Mouse (Mus musculus): Measurements from ENCODE around the gene Lekr1. TPM values are rescaled to one million over a fixed set of nuclear protein-coding genes. Genes with fewer than 3 reads are reported as not detected.

Lekr1 gene
- 1 to 10 TPM; 2.5 to 2.8 TPM for total RNA-seq (2021)
- long read RNA-seq, experiment 1, partial matches to known transcripts, result 0 of 4 reads
- long read RNA-seq, experiment 1, other reads (novel, unspliced or antisense), result 1 of 4 reads
- long read RNA-seq, experiment 2, result 0 reads

DNA sequence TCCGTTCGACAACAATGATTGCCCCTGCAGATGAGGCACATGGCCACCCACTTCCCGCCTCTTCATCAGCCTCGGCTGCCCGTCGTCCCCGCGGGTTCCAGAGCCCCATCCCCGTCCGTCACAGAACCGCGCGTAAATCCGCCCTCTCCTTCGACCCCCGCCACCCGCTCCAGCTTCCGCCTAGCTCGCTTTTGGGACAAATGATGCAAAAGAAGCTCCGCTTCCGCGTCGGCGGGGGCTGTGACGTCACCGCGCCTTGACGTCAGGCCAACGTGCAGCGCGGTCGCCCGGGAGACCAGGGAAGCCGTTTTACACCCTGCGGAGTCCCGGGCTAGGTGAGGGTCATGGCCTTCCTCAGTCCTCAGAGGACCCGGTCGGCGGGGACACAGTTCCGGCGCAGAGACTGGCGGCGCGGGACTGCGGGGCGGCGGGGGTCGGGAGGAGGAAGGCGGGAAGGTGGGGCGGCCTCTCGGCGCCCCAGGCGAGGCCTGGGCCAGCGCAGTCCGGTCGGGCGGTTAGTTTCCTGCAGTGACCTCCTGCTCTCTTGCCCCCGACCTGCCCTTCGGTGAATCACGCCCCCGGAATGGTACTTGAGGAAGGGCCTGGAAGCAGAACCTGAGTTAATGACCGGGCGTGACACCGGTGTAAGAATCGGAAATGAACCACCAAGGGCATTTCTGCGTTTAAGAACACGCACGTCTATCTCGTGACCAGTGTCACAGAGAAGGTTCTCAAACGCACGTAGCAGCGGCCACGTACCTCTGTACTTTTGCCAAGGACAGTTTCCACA lies at the start of gene Lekr1:
Lekr1 (plus strand) TSS at position 252 of the 790 bp plus-strand sequence.
- DNase-seq, result peak; percentile 92 to 93

DNA sequence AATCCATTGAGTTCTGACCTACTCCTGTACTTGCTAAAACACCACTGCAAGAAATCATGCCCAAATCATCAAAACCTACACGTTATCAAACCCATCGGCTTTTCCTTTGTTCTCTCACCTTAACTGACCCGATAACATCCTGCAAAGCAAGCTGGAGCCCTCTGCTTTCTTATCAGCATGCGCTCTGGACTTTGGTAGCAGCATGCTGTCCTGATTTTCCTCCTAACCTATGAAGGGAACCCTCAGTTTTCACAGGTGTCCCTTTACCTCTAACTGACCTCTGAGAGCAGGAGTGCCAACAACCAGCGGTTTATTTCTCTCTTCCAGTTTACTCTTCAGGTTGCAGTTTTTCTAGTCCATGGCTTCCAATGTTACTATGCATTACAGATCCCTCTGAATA lies 48.5 kb upstream of the Lekr1 start:
- DNase-seq, result no peak

- DNase-seq, result no peak
Measured at GRCm38 (mm10) chr3:65619340-65619739, 46.7 kb upstream of the Lekr1 start.

- DNase-seq, result no peak
Measured at GRCm38 (mm10) chr3:65623057-65623456, 43.0 kb upstream of the Lekr1 start.

DNA sequence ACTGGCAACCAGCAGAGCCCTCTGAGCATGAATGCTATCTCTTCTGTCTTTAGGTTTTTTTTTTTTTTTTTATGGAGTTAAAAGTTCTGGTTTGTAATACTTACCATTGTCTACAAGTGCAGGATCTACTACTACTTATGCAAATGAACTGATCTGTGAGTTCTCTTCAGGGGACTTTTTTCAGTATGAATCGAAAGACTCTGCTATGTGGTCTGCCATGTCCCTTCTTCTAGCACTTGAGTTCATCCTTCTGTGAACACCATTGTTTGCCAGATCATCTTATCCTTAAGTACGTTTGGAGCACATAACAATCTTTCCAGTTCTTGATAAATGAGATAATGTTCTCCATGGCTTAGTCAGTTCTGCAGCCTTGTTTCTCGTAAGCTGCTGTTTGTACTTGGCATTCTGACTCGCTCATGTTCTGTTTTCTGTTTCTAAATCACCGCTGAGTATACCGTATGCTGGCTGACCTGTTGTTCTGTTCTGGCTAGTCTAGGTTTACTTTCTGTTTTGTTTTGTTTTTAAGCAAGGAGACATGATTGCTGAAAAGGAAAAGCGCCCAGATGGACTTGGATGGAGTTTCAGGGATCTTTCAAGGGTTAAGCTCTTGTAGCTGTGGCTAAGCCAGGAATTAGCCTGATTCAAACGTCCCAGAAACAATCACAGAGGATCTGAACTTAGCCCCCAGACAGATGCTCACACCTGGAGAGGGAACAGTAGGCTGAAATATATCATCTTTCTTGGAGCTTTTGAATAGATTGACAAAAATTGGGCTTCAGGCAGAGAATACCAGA lies 40.3 kb upstream of the Lekr1 start:
- no peak for DNase-seq

GRCm38 (mm10) chr3:65626290-65626914 lies 39.6 kb upstream of the Lekr1 start:
- DNase-seq, result no peak

DNA sequence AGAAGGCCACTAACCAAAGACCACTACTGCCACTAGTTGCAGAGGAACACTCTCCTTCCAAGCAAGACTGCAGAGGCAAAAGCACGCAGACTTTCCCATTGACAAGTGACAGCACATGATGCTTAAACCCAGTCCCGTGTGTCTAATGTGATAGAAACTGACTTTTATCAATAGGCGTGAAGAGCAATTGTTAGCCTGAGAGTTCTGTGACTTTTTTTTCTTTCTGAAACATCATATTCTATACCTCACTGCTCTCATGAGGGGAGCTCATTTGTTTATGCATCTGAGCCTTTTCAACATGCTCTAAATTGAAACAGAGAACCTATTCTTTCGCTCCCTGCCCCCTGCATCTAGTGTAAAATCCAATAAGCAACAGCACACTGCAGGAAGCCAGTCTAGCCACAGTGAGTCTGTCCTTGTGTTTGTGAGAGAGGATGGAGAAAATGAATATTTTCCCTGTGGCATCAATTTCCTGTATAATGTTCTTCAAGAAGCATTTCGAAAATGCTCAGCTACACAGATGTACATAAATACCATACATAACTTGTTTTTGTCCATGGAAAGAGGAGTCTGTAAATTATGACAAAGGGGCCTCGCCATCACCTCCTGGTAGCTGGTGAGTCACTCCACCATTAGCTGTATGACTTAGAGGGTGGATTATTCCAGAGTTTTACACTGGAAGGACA lies 38.9 kb upstream of the Lekr1 start:
- no peak for DNase-seq

GRCm38 (mm10) chr3:65627707-65628028 lies 38.4 kb upstream of the Lekr1 start:
- DNase-seq, result no peak

- no peak for DNase-seq
Measured at GRCm38 (mm10) chr3:65629565-65630112, 36.4 kb upstream of the Lekr1 start.

- DNase-seq, result no peak
Measured at GRCm38 (mm10) chr3:65633604-65634003, 32.4 kb upstream of the Lekr1 start.

DNA sequence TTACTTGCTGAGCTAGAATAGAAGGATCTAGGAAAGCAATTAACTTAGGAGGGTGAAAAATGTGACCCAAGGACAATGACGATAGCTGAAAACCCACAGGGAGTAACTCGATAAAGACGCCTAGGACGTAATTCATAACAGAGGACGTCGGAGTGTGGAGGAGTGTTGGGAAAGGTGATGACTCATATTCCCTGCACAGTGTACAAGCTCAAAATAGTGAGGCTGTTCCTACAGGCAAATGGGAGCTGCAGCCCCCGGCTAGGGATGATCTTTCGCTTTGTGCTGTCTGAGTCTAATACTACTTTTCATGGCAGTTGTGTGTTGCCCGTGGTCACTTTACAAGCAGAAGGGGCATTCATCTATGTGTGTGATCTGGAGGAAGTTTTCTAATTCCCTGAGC lies 30.0 kb upstream of the Lekr1 start:
- peak; percentile 22 to 28 for DNase-seq

- DNase-seq, result no peak
Measured at GRCm38 (mm10) chr3:65637313-65637712, 28.7 kb upstream of the Lekr1 start.

- no peak for DNase-seq
Measured at GRCm38 (mm10) chr3:65638896-65639295, 27.1 kb upstream of the Lekr1 start.

DNA sequence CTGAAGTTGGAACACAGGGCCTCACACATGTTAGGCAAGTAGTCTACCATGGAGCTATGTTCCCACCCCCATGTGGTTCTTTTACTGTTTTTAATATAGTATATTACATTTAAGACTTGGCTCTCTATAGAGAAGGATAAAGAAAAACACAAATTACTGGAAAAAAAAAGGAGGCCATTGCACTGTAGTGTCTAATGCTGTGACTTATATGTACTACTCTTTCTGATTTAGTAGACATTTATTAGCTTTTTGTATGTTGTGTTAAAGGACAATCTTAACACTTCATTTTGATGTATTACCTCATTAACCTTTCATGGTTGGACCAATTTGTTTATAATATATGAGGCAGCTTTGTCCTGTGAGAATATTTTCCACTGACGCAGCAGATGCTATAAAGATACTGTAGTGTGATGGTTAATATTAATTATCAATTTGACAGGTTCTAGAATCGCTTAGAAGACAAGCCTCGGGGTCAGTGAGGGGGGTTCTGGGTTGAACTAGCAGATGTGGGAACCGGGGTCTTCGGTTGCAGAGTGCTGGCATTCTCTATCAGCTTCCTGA lies 26.5 kb upstream of the Lekr1 start:
- no peak for DNase-seq

- no peak for DNase-seq
Measured at GRCm38 (mm10) chr3:65642959-65643358, 23.1 kb upstream of the Lekr1 start.

DNA sequence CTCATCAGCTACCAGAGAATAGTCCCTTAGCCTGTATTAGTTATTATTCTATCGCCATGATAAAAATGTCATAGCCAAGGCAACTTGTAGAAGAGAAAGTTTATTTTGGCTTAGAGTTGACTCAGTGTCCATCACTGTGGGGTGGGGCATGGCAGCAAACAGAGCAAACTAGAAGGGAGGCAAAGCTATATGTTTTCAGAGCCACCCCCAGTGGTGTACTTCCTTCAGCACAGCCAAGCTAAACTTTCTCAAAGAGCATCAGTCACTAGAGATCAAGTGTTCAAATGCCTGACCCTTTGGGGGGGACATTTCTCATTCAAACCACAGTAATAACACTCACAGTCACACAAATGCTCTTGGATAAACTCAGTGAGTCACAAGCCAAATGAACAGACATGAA lies 22.4 kb upstream of the Lekr1 start:
- DNase-seq, result no peak

- no peak for DNase-seq
Measured at GRCm38 (mm10) chr3:65647592-65647991, 18.4 kb upstream of the Lekr1 start.

DNA sequence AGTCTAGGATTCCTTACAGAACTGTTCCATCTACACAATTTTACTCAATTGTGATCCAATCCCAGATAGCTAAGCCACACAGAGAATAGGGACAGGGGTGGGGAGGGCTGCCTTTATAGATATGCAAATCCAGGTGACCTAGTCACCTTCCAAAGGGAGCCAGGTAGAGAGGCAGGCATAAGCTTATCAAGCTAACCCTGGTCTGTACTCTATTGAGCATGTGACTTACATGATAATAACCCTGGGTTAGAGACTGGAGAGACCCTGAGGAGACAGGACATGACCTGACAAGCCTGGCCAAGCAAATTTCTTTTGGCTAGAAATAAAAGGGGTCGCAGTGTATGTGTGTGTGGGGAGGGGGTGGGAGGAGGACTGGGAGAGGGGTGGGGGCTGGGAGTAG lies 17.1 kb upstream of the Lekr1 start:
- no peak for DNase-seq

GRCm38 (mm10) chr3:65650156-65650815 lies 15.7 kb upstream of the Lekr1 start:
- no peak for DNase-seq

GRCm38 (mm10) chr3:65654541-65655206 lies 11.4 kb upstream of the Lekr1 start:
- DNase-seq, result no peak

DNA sequence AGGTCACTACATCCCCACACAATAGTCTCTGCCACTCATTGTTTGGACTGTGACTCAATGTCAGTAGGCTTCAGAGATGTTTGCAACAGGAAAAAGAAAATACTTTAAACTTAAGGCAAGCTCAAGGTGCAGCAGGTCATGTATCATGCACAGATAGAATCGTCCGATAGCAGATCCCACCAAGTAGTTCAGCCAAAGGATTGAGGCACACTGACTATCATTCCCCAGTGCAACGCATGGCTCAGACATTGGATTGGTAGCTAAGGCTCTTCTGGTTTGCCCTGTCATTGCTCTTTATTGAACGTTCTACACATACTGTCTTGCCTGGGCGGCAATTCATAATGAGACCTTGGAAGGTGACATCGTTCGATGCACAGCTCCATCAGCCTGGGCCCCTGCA lies 9.6 kb upstream of the Lekr1 start:
- no peak for DNase-seq
